Mouse (Mus musculus) ES-E14 (cell line): ENCODE measurements around the gene Osr1.

Experiments
- CHD2 ChIP-seq: IDR thresholded peaks from 2 replicates; pipeline ENCODE4 v1.6.1; 2014; ENCODE audit warnings: mild to moderate bottlenecking, low read depth, low read length, inconsistent platforms
- HCFC1 ChIP-seq: IDR thresholded peaks from 2 replicates; pipeline ENCODE4 v1.6.1; 2012; ENCODE audit warnings: low read length, inconsistent platforms, borderline replicate concordance; ENCODE audit not compliant: insufficient read depth
- MAFK ChIP-seq: IDR thresholded peaks from 2 replicates; pipeline ENCODE4 v1.6.1; 2014; ENCODE audit warnings: mild to moderate bottlenecking, low read depth, low read length, inconsistent platforms; ENCODE audit not compliant: insufficient read depth
- ZC3H11A ChIP-seq: IDR thresholded peaks from 2 replicates; pipeline ENCODE4 v1.6.1; 2012; ENCODE audit warnings: low read depth, mild to moderate bottlenecking, inconsistent platforms, low read length, borderline replicate concordance
- ZNF384 ChIP-seq: IDR thresholded peaks from 2 replicates; pipeline ENCODE4 v1.6.1; 2012; ENCODE audit warnings: low read depth, low read length, inconsistent platforms

DNA sequence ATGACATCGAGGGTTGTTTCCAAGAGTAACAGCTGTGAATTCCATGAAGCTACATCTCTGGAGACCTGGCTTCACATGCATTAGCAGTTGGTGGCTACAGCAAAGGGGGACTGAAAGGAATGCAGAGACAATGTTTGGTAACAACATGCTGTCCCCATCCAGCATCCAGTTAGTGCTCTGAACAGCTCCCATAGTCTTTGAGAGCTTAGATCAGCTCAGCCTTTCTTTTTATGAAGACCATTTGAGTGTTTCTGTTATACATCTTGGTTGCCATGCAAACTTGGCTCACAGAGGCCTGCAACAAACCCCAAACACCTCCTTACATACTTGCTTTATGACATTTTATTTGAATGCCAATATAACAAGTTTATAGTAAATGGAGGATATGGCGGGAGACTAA is 19.6 kb upstream of the Osr1 start:
- TF ChIP-seq HCFC1, result no peak
- no peak for TF ChIP-seq CHD2
- TF ChIP-seq ZNF384, result no peak
- TF ChIP-seq ZC3H11A, result no peak
- no peak for TF ChIP-seq MAFK
